Mouse (Mus musculus) embryonic fibroblast, embryonic 13.5 days (primary cell): ENCODE measurements around the gene Ralgapa1.

Source experiments
- CTCF ChIP-seq: IDR thresholded peaks from 2 replicates; pipeline ENCODE4 v1.5.1; 2011; ENCODE audit warnings: mild to moderate bottlenecking, control low read depth, low read length, moderate library complexity, borderline replicate concordance; ENCODE audit not compliant: insufficient read depth
- POLR2A ChIP-seq: IDR thresholded peaks from 2 replicates; pipeline ENCODE4 v1.6.1; 2011; ENCODE audit warnings: low read depth, mild to moderate bottlenecking, control low read depth, low read length, moderate library complexity

DNA sequence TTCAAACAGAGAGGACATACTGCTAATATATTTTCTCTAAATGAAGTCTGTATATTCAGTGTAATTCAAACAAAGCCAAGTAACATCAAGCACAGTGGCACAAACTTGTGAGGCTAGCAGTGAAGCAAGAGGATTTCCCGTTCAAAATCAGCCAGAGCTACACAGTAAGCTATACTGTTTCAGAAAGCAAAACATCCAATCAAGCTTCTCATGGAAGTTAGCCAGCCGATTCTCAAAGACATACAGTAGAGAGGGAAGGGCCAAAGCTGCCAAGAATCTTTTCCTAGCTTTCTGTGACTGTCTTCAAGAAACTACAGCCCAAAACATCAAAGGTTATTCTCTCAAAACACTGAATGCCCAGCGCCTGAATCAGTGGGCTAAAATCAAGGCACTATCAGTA is 15.9 kb downstream of the Ralgapa1 start:
- TF ChIP-seq POLR2A, result no peak
- no peak for TF ChIP-seq CTCF
